Mouse (Mus musculus): ENCODE measurements around the gene Ung.

Ung gene

DNA sequence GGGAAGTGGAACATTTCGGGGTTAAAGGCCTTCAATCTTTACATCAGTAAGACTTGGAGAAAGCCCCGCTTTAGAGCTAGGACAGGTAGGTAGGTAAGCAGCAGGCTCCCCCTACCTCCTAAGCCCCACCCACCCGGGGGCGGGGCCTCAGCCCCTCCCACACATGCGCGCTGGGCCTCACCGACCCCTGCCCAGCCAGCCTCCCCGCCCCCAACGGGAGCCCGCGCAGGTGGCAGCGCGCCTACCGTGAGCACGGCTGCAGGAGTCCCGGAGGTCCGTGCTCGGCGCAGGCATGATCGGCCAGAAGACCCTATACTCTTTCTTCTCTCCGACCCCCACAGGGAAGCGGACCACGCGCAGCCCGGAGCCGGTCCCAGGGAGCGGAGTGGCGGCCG lies at the start of gene Ung:
Ung (plus strand) TSS at position 176 of the 395 bp plus-strand sequence.
- DNase-seq (ENCODE audit: low read depth): peak; percentile 28

GRCm38 (mm10) chr5:114085501-114085900 lies 44.7 kb upstream of the Ung start:
- no peak for DNase-seq (ENCODE audit: low read depth)

- DNase-seq (ENCODE audit: low read depth): no peak
Measured at GRCm38 (mm10) chr5:114087875-114088480, 42.2 kb upstream of the Ung start.

DNA sequence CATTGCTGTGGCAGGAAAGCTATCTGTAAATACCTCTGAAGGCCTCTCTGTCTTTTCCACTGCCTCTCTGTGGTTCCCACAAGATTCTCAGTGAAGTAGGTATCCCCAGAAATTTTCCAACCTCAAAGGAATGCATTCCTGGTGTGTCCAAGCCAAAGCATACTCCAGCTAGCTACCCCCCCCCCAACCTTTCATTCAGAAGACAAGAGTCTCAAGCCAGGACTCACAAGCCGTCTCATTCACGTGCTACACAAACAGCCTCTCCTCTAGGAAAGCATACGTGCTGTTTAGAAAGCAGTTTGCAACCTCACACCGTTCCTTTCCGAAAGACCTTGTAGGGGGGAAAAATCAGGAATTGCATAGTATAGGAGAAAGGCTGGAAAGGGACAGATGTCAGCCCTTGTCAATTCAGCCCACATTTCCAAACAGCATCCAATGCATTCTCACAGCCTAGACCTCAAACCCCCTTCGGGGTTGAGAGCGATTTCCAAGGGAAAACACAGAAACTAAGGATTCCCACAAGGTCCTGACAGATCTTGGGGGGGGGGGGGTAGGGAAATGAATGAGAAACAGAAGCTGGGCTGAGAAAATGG lies 39.7 kb upstream of the Ung start:
- no peak for DNase-seq (ENCODE audit: low read depth)

DNA sequence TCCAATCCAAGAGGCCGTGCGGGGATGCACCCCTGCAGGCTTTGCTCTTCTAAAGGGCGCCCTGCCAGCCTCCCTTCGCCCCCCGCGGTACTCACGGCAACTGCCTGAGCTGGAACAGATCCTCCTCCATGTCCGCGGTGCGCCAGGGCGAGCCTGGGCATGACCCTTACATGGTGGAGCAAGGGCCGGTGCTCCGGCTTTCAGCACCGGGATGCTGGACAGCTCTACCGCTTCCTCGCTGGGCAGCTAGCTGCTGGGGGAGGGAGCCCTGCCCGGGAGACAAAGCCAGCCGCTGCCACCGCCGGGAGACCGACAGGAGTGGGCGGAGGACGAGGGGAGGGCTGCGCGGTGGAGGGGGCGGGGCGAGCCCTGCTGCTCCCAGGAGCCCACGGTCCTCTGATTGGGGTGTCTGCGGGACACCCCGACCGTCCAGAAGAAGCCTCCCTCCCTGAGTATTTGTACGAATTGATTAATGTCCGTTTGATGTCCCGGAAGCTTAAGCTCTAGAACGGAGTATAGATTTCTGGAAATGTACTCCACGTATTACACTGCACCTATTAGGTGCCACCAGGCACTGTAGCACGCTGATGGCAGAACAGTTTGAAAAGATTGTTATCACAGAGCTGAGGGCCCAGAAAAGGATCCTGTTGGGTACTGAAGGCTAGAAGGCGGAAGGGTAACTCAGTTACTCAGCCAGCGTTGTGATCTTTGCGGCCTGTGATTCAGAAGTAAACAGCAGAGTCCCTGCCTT lies 39.0 kb upstream of the Ung start, which contains the start of gene Svop:
Svop (minus strand) TSS at position 514 of the 751 bp plus-strand sequence.
- peak; percentile 83 for DNase-seq (ENCODE audit: low read depth)

GRCm38 (mm10) chr5:114099709-114100389 lies 30.3 kb upstream of the Ung start:
- peak; percentile 95 for DNase-seq (ENCODE audit: low read depth)

GRCm38 (mm10) chr5:114100390-114101099 lies 29.6 kb upstream of the Ung start:
- no peak for DNase-seq (ENCODE audit: low read depth)

GRCm38 (mm10) chr5:114101873-114102272 lies 28.3 kb upstream of the Ung start:
- no peak for DNase-seq (ENCODE audit: low read depth)

DNA sequence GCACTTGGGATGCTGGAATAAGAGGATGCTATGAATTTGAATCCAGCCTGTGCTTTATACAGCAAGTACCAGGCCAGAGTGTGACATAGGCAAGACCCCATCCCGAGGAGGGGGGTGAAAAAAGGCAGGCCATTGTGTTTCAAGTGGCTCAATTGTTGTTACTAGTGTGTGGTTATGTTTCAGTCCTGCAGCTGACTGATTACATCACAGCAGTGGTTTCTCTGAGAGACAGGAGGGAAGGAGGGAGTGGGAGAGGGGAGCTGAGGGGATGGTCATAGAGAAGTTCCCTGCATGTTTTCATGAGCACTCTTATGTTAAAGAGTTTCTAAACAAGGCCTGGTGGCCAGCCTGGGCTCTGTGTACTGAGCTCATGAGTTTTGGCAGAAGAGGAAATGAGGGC lies 27.4 kb upstream of the Ung start:
- DNase-seq (ENCODE audit: low read depth): no peak

DNA sequence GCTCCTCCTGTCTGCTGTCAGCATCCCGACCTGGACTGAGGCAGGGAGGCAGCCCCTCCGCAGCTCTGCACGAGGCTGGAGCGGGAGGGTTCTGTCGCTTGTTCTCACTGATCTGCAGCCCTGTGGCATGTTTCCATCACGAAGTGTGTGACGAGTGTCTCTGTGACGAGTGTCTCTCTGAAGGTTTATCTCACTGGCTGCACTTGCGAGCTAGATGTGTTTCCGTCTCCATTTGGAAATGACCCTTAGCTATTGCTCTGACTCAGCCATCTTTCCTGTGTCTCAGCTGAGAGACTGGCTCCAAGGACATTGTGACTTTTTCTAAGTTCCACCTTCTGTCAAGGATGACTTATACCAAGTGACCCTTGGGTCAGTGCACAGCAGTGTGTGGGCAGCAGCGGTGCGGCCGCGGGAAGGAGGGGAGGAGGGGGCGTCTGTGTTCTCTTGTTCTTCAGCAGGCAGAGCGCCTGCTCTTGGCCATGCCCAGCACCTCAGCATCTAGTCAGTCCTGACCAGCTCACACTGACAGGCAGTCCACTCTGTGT lies 23.7 kb upstream of the Ung start:
- DNase-seq (ENCODE audit: low read depth): no peak

- peak; percentile 16 for DNase-seq (ENCODE audit: low read depth)
Measured at GRCm38 (mm10) chr5:114113334-114113733, 16.9 kb upstream of the Ung start.

DNA sequence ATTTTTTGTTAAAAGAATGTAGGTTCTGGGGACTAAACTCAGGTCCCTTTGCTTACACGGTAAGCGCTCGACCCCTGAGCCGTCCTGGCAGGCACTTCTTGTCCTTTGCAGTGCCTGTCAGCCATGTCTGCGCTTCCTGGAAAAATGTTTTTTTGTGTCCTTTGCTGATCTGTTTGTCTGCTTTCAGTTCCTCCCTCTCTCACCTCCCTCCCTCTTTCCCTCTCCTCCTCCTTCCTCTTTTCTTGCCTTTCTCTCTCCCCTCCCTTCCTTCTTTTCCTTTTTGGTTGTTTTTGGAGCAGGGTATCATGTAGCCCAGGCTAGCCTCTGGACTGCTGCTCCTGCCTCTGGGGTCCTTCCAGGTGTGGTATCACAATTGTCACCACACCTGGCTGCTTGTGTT lies 15.2 kb upstream of the Ung start:
- DNase-seq (ENCODE audit: low read depth): no peak

GRCm38 (mm10) chr5:114116586-114116985 lies 13.6 kb upstream of the Ung start:
- DNase-seq (ENCODE audit: low read depth): no peak

GRCm38 (mm10) chr5:114119806-114120205 lies 10.4 kb upstream of the Ung start:
- DNase-seq (ENCODE audit: low read depth): no peak

GRCm38 (mm10) chr5:114126008-114126407 lies 4.2 kb upstream of the Ung start:
- DNase-seq (ENCODE audit: low read depth): no peak

DNA sequence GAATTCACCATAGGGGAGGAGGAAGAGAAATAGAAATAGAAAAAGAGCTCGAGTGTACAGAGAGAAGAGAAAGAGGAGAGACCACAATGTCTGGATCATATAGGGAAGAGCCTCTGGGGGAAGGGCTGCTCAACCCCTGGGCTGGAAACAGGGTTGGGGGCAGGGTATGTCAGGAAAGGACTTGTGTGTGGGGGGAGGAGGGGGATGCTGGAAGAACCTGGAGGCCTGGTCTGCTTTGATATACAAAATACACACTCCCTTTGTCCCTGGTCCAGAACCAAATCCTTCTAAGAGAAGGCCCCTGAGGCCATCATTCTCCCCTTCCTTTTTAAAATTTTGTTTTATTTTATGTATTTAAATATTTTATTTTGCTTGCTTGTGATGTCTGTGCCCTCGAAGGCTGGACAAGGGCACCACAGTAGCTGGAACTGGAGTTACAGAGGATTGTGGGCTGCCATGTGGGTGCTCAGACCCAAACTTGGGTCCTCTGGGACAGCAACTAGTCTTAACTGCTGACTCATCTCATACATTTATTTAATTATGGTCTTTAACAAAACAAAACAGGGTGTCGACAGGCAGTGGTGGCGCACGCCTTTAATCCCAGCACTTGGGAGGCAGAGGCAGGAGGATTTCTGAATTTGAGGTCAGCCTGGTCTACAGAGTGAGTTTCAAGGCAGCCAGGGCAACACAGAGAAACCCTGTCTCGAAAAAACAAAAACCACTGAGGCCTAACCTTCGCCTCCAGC lies 3.5 kb upstream of the Ung start:
- no peak for DNase-seq (ENCODE audit: low read depth)

DNA sequence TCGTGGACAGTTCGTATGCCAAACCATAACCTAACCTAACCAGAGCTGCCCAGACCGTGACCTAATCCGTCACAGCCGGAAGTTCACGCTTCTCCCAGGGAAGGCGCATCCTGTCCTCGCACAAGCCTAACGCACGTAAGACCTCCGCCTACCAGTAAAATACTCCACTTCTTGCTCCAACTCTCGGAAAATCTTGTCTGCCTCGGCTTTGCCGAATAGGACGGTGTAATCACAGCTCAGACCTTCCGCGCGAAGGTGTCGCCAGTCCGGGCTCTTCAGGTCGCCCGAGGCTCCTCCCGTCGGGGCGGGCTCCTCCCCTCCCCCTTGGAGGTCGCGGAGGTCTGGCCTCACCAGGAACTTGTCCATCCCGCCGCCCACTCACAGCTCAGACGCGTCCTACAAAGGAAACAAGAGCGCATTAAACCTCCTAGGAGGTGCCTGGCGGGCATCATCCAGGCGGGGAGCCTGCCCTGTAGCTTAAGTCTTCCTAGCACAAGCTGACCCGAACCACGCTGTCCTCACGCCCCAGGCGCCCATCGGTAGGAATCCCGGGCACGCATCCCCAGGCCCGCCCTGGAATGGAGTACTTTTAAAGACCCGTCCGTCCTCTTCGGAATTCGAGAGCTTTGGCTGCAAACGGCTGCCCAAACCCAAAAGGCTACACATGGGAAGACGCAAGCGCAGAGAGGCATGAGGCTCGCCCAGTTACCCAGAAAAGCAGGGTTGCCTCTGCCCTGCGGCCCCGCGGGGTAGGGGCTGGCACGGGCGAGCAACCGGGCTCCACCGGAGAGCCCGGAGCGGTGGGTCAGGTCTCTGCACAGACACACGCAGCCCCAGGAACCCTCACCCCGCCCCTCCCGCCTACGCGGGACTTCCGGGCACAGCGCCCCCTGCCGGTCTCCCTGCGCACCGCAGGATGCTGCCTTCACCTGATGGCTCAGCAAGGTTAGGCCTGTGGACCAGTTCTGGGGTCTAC lies 2.5 kb upstream of the Ung start, which contains the start of gene Alkbh2:
Alkbh2 (minus strand) TSS at position 845 of the 976 bp plus-strand sequence.
- peak; percentile 86 for DNase-seq (ENCODE audit: low read depth)

GRCm38 (mm10) chr5:114129550-114130210 lies 506 bp upstream of the Ung start:
- DNase-seq (ENCODE audit: low read depth): no peak

Data from NIH3T3 (cell line).